Mouse (Mus musculus): ENCODE measurements around the gene Actn4.
"Not testable (repeated sequence)": the region's sequence is repeated elsewhere in the genome, so short reads cannot be mapped to it uniquely, and the experiment has no call there.

The Actn4 gene

DNA sequence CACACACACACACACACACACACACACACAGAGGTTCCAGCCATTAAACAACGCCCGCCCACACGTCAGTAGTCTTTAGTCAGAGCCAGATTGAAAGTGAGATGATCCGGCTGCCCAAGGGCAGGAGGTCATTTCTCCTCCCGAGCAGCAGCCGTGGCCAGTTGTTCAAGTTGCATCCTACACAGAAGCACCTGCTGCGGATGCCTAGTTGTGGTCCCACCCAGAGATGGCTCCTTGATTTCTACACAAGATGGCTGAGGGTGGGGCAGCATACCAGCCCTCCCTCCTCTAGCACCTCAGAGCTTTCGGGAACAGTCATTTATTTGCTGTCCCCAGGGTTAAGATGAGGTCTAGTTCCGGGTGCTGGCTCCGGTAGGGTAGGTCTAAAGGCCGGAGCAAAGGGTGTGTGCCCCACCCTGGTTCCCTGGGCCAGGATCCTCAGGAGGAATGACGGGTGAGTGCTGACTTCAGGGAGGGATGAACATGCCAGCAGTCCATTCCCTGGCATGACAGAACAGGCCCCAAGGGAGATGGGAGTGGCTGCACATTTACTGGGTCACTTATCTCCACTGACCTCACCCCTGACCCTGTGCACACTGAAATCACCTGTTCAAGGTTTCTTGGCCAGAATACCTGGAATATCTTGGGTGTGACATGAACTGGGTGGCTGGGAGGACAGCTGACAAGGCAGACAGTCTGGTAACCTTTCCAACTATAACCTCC lies 7.7 kb upstream of the Actn4 start:
- peak; percentile 58 for DNase-seq (ENCODE audit: low read depth, low spot score)

DNA sequence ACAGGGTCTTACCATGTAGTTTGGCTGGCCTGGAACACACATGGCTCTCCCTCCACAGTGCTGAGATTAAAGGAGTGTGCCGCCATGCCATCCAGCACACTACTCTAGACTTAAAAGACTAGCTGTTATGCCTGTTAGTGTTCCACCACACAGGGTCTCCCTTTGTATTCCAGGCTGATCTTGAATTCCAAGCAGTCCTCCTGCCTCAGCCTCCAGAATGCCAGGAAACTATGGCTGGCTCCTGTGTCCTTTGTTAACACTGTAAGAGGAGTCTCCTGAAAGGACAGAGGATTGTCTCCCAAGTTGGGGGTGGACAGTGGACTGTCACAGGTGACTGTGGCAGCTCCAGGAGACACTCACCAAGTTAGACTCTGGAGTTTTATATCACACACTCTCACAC lies 7.1 kb upstream of the Actn4 start:
- no peak for DNase-seq (ENCODE audit: low read depth, low spot score)

DNA sequence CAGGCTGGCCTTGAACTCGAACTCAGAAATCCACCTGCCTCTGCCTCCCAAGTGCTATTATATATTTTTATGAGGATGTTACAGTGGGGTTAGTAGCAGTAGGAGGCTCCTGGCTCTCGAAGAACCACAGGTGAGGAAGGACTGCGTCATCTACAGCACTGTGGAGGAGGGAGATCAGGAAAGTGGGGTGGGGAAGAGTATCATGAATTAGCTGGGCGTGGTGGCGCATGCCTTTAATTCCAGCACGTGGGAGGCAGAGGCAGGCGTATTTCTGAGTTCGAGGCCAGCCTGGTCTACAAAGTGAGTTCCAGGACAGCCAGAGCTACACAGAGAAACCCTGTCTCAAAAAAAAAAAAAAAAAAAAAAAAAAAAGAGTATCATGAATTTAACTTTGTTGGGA lies 6.0 kb upstream of the Actn4 start:
- not testable (repeated sequence) for DNase-seq (ENCODE audit: low read depth, low spot score)

DNA sequence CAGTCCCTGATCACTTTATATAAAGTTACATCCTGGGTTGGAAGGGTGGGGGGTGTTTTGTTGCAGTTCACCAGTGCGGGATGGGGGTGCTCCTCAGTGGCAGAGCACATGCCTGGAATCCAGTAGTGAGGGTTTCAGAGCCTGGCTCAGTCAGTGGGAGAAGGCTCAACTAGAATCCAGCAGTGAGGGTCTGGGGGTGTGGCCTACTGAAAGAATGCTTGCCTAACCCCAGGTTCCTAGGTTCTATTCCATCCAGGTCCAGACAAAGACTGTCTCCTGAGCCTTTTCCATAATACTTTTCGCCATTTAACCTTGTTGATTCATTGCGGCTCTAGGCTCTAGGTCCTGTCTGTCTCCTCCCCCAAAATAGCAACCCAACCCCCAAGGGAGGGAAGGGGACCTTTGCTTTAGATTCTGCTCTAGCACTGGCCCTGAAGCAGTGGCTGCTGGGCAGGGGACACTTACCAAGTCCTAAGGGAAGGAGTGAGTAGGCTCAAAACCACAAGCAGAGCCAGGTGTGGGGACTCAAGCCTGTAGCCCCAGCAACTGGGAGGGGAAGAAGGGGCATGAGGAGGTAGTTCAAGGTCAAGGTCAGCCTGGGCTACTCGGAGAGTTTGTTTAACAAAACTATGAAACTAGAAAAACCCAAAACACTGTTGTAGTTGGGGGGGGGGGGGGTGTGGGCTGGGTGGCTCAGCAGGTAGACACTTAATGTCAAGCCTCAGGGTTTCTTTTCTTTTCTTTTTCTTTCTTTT lies 4.8 kb upstream of the Actn4 start:
- DNase-seq (ENCODE audit: low read depth, low spot score), result no peak

DNA sequence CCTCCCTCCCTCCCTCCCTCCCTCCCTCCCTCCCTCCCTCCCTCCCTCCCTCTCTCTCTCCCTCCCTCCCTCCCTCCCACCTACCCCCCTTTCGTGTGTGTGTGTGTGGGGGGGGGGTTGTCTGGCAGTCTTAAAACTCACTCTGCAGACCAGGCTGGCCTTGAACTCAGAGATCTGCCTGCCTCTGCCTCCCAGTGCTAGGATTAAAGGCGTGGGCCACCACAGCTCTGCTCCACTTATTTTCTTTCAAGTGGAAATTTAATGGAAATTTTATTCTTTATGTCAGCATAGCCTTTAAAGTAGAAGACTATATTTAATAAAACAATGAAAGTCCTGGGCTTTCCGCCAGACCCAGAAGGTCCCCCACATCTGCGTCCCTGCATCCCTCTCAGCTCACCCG lies 4.0 kb upstream of the Actn4 start:
- no peak for DNase-seq (ENCODE audit: low read depth, low spot score)

DNA sequence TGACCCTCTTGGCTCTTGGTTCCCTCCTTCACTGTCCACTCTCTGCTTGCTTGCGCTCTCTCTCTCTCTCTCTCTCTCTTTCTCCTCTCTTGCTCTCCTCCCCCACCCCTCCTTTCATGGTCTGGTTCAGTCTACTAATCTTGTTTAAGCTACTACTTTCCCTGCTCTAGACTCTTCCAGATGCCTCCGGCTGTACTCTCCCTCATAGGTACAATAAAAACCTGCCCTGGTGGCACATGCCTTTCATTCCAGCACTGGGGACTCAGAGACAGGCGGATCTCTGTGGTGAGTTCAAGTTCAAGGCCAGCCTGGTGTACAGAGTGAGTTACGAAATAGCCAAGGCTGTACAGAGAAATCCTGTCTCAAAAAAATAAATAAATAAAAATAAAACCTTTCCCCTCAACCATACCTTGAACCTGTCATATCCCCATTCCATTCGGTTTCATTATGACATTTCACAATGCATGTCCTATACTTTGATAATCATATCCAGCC lies 3.3 kb upstream of the Actn4 start:
- DNase-seq (ENCODE audit: low read depth, low spot score), result peak; percentile 44

DNA sequence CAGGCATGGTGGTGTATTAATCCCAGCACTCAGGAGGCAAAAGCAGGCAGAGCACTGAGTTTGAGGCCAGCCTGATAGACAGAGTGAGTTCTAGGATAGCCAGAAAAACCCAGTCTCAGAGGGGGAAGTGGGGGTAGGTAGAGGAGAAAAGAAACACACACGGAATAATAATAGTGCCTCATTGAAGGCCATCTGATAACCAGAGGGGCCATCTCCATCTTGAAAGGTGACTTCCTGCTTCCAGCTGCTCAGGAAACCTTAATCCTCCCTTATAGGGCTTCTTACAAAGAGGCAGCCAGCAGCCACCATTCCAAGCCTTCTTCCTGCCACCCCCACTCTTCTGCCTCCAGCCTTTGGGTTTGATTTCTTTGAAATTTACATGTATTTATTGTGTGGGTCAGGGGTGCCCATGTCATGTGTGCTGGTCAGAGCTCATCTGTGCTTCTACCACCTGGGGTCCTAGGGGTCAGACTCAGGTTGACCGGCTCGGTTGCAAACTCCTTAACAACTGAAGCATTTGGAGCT lies 1.3 kb upstream of the Actn4 start:
- no peak for DNase-seq (ENCODE audit: low read depth, low spot score)

DNA sequence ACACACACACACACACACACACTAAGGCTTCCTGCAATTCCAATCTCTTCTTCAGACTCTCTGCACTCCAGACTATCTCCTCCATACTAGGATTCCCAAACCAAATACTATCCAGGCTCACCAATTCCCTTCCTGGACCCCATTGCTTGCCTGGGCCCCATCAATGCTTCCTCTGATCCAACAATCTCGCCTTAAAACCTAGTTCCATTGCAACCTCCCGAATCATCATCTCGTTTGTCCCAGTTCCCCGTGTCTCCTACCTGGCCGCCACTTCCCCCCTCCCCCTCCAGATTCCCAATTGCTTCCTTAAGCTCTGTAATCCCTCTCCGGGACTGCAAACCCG lies 585 bp downstream of the Actn4 start:
- no peak for DNase-seq (ENCODE audit: low read depth, low spot score)

DNA sequence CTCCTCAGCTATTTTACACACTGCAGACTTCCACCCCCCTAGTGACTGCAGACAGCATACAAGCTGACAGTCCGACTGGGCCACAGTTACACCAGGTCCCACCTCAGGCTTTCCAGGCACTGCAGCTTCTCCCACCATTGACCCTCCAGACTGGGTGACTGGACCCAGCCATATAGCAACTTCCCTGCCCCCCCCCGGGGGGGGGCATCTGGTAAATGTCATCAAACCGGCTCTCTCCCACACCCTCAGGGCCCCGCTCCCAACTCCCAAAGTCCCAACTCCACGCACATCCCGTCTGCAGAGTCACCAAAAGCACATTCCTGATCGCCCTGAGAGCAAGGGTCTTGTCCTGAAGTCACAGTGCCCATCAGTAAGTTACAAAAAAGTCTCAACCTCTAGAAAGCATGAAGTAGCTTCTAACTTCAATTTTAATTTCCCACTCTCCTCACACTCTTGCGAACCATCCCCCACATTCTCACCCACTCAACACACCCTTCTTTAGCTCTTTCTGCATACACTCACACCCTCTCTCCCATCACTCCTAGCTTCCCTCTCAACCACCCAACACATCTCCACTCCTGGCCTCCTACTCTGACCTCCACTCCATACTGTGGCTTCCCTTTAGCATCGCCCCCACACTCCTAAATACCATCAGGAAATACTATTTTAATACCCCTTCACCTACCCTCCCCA lies 1.6 kb downstream of the Actn4 start:
- DNase-seq (ENCODE audit: low read depth, low spot score), result no peak

DNA sequence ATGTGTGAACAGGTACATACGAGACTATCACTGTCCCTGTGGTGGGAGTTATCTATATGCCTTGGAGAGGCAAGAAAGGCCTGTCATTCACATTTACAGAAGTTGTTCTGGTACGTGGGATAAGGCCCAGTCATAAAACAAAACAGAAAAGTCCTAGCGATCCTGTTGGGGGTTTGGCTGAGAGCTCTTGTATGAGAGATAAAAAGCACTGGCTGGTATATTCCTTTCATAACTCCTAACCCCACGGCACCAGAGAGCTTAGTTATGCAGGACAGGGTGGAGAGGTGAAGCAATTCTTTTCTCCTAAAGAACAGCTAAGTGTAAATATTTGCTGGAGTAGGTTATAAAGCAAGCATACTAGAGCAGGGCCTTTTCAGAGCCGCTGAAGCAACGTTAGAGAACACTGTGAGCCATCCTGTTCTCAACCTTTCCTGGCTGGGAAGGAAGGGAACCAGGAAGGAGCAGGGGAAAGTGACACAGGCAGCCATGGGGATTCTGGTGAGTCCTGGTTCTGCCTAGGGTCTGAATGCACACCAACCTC lies 2.6 kb downstream of the Actn4 start:
- DNase-seq (ENCODE audit: low read depth, low spot score), result no peak

DNA sequence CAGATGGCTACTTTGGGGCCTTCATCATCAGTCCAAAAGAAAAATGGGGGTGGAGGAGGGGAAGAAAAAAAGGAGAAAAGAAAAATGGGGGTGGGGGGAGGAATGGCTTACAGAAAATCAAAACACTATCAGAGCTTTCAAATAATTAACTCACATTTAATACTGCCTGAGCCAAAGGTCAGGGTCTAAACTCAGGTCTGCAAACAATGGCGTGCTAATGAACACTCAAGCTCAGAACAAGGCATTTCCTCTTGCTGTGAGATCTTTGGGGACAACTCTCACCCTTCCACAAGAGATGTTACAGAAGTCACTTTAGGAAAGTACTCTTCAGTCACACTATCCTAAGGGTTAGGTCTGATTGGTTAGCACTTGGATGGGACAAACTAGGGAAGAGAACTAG lies 3.4 kb downstream of the Actn4 start:
- DNase-seq (ENCODE audit: low read depth, low spot score), result no peak

DNA sequence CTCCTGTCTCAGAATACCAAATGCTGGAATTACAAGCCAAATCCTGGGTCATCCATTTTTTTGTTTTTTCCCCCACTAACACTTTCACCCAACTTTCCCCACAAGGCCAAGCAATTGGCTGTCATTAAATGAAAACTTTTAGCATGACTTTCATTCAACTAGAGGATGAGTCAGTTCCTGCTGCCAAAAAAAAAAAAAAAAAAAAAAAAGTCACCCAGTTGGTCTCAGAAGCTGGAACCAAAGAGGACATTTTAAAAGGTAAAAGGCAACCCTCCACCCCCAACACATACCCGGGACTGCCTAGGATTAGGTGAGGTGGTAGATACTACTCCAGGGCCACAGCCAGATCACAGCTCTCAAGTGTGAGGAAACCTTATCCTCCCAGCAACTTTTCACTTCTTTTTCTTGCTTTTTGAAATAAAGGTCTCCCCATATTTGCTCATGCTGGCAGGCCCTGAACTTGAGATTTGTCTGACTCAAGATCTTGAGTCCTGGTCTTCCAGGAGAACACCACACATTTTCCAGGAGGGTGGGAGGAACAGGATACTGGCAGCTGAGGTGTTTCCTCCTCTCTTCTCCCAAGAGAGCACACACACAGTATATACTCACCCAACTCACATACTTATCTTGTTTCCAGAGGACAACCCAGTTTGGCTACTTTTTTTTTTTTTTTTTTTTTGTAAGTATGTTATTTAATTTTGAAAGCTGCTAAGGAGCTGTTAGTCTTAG lies 4.0 kb downstream of the Actn4 start:
- DNase-seq (ENCODE audit: low read depth, low spot score), result no peak

DNA sequence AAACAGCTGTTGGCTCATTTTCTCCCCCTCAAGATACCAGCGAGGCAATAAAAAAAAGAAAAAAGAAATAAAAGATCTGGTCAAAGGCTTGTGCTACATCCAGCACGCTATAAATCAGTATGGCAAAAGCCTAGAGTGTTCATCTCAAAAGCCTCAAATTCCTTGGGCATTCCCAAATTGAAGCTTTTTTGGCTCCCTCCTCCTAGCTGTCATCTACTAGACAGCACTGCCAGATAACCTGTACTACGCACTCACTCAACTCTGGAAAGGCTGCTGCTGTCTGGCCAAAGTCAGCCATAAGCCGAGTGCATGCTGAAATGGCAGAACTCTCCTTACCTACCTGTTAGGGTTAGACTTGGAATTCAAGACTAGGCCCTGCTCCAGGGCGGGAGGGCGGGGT lies 4.9 kb downstream of the Actn4 start:
- DNase-seq (ENCODE audit: low read depth, low spot score), result no peak

DNA sequence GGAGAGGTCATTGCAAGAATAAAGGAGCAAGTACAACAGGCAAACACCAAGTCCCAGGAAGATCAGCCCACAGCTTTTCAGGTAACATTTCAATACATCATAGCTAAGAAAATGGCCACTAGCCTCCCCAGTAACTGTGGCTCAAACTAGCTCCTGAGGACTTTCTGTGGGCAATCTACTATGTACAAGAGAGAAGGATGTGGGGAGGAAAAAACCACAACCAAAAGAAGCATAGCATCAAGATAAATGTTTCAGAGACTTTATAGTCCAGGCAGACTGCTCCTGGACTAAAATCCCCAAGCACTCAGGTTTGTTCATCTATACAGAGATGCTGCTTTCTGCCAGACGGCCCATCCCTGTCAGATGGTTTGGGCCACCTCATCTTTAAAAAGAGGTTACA lies 5.9 kb downstream of the Actn4 start:
- DNase-seq (ENCODE audit: low read depth, low spot score), result no peak

DNA sequence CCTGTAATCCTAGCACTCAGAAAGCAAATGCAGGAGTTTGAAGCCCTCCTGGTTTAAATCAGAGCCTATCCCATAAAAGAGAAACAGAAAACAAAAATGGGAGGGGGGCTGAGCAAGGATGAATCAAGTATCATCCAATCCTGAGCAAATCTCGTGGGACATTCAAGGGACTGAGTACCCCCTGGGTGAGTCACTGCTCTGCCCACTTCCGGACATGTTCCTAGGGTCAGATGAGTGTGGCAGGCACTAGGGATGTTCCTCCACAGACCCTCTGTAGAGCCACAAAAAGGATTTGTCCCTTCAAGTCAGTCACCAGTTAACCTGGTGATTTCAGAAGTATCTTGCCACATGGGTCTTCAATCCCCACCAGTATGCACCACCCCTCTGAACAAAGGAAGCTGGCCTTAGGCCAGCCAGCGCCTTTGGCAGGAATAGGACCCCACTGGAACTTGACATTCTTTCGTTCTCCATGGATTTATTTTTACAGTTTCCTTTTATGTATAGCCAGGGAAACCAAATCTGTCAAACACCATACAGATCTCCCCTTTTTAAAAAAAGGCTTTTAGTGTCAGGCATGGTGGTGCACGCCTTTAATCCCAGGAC lies 6.7 kb downstream of the Actn4 start:
- no peak for DNase-seq (ENCODE audit: low read depth, low spot score)

DNA sequence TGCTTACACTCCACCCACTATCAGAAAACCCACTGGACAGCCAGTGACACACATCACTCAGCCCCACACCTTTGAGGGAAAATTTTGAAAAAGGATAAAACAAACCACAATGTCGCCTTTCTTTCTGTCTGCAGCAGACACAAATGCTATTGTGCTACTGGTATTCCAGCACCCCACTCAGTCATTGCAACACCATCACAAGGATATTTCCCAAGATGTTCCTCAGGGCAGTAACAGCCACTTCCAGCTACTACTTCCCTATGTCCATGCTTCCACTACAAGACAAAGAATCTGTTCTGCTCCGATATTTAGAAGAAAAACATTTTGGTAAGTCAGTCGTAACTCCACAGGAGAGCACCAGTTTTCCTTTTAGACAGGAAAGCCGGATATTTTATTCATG lies 7.4 kb downstream of the Actn4 start:
- DNase-seq (ENCODE audit: low read depth, low spot score), result no peak

DNA sequence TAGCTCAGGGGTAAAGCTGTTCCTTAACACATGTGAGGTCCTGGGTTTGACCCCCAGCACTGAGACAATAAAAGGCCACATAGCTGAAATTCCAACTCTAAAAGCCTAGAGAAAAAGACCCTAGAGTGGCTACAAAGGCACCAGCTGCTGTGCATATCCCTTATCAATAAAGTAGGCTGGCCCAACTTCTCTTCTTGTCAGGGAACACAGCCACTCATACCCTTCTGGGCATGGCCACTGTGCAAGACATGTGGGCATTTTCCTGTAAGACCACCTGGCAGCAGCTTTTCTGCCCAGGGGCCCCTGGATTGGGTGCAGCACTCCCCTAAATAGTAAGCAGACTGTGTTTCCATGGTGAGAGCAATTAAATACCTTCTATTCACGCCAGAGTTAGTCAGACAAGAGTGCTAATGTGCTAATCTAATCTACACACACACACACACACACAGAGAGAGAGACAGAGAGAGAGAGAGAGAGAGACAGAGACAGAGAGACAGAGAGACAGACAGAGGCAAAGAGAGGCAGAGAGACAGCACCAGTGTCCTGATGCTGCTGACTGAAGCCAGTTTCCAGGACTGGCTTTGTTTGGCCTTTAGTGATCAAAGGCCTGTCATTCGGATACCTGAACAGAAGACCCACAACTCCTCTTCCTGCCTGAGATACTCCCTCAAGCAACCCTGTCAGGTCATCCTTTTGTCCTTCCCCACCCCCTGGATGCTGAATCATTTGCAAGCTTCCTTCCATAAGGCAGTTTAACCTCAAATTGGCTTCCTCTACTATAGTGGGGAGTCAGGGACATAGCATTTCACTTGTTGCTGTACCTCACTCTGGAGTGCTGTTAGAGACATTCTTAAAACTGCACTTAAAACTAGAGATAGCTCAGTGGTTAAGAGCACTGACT lies 8.4 kb downstream of the Actn4 start:
- no peak for DNase-seq (ENCODE audit: low read depth, low spot score)

DNA sequence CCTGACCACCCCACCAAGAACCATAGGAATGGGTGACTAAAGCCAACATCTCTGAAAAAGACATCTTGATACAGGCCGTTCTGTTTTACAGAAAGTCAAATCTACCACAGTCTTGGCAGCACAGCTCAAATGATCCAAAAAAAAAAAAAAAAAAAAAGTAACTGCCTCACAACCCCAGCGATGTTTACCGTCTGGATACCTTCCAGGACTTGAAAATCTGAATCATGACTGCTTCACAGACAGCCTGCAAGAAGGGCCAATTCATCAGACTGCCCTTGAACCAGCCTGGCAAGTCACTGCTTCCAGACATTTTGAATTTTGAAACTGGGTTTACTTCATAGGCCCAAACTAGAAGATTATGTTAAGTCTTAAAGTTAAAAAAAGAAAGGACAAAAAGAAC lies 9.4 kb downstream of the Actn4 start:
- DNase-seq (ENCODE audit: low read depth, low spot score), result no peak

DNA sequence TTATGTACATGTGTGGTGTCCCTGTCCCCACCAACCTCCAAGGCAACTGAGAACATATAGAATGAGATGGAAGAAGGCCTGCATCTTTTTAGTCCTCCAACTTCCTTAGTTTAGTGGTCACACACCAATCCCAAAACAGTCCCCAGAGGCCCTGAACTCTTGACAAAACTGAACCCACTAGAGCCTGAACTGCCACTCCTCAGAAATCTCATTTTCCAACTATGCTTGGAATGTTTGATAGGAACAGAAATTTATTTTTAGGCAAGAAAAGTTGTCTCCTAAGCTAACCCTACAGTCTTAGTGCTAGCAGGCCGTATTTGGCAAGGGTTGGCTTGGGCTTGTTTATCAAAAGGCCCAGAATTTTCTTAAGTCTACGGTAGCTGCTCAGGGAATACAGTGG lies 10.4 kb downstream of the Actn4 start:
- no peak for DNase-seq (ENCODE audit: low read depth, low spot score)
